Mouse (Mus musculus) heart, postnatal 14 days (tissue): ENCODE measurements around the gene Fam20b. TPM values are rescaled to one million over a fixed set of nuclear protein-coding genes. Genes with fewer than 3 reads are reported as not detected.
"Not testable (repeated sequence)": the region's sequence is repeated elsewhere in the genome, so short reads cannot be mapped to it uniquely, and the experiment has no call there.

ENCODE experiments used
- DNase-seq, 2 experiments: peaks; one replicate each; pipeline ENCODE4 v3.0.0; 2021 to 2022
- intact Hi-C: fragments of 180-260 bp; cut with DNase I; formaldehyde crosslinking; loops from one replicate; pipeline ENCODE4 v1.15.1; 2025
- total RNA-seq, 2 experiments: library from RNA; stranded (reverse); gene quantifications; 2 replicates each; pipeline ENCODE4 v1.2.3; 2021

The Fam20b gene
- total RNA-seq, 2 experiments from 2014 or later: 40.2 to 42.5 TPM

DNA sequence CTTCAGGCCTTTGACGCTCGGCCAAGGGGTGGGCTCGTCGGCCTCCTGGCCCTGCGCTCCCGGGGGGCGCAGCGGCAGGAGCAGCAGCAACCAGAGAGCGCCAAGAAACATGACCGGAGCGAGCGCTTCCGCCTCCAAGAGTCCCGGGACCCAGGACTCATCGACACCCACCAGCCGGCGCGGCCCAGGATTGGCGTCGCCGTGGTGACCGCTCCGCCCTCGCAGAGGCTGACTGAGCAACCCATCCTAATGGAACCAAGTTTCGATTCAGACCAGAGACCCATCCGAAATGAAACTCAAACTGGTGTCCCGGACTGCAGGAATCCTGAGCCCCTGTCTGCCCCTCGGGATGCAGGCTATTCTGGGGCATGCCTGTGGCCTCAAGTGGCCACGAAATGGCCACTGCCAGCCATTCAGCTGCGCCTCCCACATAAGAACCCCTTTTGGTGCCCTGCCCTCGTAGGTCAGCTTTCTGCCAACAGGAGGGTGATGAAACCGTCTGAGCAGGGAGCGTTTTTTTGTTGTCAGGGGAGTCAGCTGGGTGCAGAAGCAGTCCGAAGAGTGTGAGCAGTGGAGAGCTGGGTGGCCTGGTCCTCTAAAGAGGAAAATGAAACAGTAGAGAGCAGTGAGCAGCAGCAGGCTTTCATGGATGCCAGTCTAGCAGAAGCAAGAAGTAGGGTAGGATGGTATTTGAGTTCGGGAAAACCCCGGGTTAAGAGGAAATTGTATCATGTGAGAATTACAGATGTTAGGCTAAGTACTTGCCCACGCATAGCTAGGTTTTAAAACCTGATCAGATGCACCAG lies 44.5 kb downstream of the Fam20b start, which contains the start of gene Tor3a:
TSS of gene Tor3a (minus strand) at position 162 of the 806 bp plus-strand sequence.
- DNase-seq: peak; percentile 87
- intact Hi-C loops: no loop called here

DNA sequence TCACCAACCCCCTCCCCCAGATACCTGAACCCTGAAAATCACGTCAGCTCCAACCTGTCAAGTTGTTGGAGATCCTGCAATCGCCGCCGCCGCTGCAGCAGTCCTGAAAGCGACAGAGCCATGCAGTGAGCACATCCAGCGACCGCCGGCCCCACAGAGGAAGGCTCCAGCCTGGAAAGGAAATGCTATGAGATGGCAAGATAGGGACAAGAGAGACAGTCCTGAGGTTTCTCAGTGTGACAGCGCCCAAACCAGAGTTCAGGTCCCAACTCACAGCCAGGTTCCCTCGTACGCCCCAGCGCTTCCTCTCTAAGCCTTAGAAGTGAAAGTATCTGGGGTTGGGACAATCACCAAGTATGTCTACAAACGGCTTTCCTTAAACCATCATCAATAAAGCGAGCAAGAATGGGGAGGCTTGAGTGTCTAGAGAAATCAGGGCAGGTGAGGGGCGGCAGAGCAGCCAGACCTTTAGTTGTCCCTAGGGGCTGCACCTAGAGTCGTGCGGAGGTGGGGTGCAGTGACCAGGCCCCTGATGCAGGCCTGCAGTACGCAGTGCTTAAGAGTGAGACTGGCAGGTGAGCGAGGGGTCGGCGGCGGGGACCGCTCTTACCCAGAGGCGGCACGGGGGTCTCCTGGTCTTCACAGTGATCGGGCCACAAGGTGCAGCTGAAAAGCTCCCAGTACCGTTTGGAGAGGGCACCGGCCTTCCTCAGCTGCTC lies 45.3 kb downstream of the Fam20b start:
- intact Hi-C loops: no loop called here
- peak in 1 of 2 experiments; percentile 49 for DNase-seq

DNA sequence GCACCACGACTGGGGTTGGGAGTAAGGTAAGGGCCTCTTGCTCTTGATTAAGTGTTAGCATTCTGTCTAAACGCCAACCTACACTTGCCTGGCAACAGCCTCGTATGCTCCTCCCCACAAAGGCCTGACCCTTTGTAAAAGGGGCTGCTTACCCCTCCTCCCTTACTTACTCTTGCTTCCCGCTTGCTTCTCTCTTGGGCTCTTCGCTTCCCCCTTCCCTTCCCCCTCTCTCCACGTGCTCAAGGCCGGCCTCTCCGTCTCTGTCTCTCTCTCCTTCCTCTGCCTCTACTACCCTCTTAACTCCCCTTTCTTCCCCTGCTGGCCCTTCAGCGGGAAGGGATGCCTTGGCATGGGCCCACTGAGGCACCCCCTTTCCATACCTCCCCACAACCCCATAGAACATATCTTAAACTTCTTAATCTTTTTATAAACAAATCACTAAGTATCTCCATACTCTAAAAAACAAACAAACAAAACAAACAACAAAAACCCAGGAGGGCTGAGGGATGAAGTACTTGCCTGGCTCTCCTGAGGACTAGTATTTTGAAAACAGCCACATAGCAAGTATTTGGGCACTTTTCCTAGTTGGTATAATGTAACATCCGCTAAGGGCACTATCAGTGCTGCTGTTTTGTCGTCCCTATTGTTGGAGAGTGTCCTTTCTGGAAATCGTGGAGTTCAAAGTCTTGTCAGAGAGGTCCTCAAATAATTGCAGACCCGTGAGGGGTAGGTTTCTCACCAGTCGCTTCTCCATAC lies 46.0 kb downstream of the Fam20b start:
- intact Hi-C loops: no loop called here
- peak in 1 of 2 experiments; percentile 25 for DNase-seq

DNA sequence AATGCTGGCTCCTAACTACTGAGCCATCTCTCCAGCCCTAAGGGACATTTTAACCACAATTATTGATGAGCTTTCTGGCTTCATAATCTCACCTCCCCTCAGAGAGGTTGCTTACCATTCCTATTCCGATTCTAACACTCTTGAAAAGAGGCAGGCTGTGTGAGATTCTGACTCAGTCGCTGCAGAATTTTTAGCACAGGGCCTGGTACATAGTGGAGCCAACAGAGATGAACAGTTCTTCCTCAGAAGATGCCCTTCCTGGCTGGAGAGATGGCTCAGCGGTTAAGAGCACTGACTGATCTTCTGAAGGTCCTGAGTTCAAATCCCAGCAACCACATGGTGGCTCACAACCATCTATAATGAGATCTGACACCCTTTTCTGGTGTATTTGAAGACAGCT lies 47.0 kb downstream of the Fam20b start:
- no peak for DNase-seq
- intact Hi-C loops: no loop called here

- intact Hi-C loops: no loop called here
- DNase-seq: no peak
These were observed 49.5 kb downstream of the Fam20b start for GRCm38 (mm10) chr1:156669208-156669983.

DNA sequence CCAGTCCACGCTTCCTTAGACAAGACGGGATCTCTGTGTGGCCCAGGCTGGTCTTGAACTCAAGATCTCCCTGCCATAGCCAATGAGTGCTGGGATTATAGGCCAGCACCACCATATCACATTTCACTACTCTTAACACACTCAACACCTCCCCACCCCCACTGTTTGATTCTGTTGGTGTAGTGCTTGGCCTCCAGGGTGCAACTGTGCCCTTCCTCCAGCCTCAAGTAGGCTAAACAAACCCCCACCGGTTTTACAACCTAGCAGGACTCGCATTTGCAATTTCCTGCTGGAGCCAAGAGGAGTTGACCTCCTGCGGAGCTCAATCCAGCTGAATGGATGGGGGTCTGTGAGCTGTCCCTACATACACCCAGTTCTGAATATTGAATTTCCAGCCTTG lies 50.3 kb downstream of the Fam20b start:
- no peak for DNase-seq
- intact Hi-C loops: no loop called here

DNA sequence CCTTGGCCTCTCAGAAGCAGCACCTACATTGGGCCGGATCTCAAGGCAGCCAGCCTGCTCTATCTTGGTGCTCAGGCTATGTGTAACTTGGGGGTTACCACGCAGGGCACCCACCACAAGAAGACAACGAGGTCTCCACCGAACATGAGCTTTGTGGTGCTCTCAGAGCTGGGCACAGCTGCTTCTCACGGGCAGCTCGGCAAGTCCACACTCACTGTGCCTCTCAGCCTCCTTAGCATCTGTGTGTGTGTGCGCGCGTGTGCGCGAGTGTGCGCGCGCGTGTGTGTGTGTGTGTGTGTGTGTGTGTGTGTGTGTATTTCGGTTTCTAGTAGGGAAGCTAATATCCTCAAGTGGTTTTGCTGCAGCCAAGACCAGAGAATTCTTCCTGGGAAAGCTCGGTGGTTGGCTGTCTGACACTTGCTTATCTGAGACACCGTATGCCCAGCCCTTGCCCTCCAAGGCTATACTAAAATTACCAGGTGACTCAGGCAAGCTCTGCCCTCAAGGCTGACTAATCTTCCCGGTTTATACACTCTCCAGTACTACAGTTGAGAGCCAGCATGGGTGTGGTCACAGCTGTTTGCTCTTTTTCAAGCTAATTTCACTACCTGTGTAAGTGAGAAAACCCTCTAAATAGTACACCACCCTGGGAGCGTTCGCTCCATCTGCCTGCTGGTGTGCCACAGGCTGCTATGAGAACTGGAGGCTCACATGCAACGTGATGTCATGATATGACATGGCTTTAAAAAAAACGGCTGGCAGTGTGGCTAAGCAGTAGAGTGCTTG lies 51.6 kb downstream of the Fam20b start:
- intact Hi-C loops: no loop called here
- peak in 1 of 2 experiments; percentile 31 for DNase-seq

GRCm38 (mm10) chr1:156665777-156666176 lies 53.1 kb downstream of the Fam20b start:
- intact Hi-C loops: no loop called here
- no peak for DNase-seq

- intact Hi-C loops, DNase-seq: not testable (repeated sequence)
These were observed 58.1 kb downstream of the Fam20b start for GRCm38 (mm10) chr1:156660660-156661236.

DNA sequence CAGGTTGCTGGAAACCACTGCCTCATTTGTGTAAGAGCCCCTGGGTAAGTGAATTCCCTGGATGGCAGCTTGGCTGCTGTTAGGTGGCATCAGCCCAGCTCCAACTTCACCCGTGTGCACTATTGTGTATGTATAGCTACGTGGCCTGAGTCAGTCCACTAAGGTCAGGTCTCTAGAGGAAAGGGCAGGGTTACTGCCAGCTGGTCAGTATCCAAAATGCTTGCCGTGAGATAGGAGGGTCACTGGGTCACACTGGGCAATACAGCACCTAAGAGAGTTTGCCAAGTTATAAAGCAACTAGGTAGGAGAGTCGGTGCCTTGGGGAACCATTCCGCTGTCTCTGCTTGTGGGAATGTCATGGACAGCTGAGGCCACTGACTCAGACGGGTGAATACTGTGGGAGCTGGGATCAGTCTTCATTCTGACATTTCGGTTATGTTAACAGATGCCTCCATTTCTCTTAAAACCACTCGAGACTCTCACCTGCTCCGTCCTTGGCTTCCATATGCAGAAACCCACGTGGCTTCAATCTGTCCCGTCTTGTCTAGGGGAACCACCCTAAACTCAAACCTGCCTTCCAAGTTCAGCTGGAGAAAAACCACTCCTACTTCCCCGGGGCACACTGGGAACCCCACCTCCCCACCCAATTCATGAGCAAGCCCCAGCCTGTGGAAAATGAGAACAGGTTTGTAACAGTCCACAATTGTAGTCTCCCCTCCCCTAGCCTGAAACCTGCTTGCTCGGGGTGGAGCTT lies 58.8 kb downstream of the Fam20b start:
- peak in 1 of 2 experiments; percentile 28 for DNase-seq
- intact Hi-C loops: no loop called here

DNA sequence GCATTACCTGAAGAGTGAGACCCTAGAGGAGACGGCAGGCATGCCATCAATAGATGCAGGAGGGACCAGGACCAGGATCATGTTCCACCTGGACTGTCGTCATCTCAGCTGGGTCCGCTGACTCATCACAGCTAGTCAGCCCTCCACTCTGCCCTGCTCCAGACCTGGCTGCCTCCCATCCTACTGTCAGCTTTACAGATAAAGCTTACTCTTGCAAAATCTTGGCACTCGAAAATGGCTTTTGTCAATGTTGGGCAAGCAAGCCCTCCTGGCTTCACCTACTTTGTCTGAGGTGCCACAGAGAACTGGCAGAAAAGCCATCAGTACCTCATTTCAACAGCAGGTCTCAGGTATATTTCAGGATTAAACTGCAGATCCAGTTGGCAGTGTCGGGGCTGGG lies 60.2 kb downstream of the Fam20b start:
- peak; percentile 45 for DNase-seq
- intact Hi-C loops: no loop called here

GRCm38 (mm10) chr1:156657523-156657922 lies 61.4 kb downstream of the Fam20b start:
- intact Hi-C loops: no loop called here
- DNase-seq: no peak

DNA sequence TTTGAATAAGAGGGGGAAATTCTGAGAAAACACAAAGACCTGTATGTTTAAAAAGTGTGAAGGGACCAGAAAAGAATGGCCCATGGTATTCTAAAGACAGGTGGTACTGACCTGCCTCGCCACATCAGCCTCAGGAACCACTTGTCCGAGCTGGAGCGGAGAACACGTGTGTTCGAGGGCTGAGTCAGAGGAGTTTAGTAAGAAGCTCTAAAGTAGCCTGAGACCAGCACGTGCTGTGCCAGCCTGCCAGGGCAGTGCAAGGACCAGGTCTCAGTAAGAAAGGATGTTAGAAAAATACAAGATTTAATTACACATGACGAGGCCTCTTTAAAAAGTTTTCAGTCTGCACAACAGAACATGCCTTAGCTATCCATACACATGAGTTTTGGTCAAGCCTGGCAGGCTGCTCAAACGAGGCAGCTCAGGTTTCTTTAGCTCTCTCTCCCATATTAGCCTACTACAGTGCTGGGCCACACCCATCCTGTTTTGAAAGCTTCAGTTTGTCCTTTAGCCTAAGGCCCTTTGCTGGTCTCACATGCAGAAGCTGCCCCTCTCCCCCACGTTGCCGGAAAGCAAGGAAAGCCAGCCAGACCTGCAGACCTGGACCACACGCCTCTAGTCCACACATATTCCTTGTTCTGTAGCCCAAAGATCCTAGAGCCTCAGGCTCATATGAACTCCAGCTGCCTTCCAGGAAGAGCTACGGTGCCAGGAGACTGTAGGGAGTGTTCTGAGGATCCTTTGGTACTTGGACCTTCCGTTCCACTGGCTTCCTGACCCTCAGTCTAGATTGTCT lies 64.0 kb downstream of the Fam20b start:
- intact Hi-C loops: no loop called here
- DNase-seq: peak in 1 of 2 experiments; percentile 10

DNA sequence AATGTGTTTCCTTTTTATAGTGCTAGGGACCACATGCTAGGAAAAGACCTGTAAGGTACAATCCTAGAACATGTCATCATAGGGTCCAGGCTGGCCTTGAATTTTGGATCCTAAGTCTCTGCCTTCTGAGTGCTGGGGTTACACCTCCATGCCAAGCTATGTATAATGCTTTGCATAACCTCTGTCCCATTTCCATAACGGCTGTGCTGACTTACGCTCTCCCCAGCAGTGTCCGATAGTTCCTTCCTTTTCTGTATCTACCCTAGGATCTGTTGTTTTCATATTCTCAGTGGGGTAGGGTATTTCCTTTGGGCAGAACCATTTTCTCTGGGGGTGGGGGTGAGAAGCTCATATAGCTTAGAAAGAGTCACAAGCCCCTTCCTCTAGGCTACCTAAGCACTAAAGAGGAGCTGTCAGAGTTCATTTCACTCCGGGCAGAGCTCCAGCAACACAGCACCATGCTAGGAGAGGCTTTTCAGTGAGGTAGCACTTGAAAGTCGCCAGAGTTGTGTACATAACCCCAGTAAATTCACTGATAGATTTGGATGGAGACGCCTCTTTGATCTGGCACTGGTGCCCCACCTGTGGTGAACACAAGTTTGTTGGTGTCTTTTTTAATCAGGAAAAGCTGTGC lies 66.6 kb downstream of the Fam20b start:
- peak in 1 of 2 experiments; percentile 11 for DNase-seq
- intact Hi-C loops: no loop called here

DNA sequence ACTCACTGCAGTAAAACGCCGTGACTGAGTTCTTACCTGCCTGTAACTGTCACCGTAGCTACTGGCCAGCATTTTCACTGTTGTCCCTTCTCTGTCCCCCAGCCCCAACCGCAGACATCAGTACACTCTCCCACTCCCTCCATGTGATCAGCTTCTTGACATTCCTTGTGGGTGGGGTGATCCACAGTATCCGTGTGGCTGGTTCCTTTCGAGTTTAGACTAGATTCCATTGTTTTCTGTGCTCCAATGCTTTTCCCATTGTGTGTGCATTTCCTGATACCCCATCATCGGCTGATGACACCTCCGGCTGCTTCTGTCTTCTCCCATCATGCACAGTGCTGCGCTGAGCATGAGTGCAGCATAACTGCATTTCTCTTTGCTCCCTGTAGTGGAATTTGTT lies 68.3 kb downstream of the Fam20b start:
- intact Hi-C loops: no loop called here
- DNase-seq: no peak

GRCm38 (mm10) chr1:156648705-156649104 lies 70.2 kb downstream of the Fam20b start:
- DNase-seq: no peak
- intact Hi-C loops: no loop called here

GRCm38 (mm10) chr1:156645971-156646370 lies 72.9 kb downstream of the Fam20b start:
- DNase-seq: no peak
- intact Hi-C loops: no loop called here
